8 mouse cellular contexts compared by ENCODE assay signal in the genomic region with DNA sequence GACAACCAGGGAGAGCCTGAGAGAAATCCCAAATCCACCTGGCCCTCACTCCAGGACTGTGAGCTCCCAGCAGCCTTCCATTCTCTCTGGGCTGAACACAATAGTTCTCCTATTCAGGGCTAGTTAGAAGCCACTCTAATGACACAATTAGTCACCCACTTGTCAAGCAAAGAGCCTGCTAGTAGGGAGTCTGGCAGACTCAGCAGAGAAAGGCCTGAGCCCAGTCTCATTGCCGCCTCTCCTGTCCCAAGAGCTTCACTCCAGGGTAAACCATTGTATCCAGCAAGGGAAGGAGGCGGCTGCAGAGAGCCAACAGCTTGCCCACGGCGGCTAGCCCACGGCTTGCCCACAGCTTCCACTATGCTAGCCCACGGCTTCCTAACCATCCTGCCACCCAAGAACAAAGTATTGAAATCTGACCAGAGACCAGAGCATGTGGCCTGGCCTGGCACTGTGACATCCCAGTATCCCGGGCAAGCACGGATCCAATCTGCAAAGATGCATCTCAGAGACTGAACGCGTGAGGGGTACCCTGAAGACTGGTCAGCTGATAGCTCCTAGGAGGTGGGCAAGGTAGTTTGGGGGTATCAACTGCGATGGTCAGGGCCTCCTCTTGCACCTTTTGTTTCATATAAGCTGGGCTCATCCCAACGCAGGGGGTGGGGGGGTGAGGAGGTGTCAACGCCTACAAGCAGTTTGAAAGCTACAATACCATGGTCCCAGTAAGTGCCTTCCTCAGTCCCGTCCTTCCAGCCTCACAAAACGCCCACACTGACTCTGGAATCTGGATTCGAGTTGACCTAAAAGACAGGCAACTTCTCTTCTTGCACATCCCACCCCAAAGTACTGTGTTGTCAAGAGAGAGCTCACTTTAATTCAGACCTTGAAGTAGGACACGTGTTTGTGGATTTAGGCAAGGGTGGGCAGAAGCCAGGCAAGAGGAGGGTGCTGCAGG. TPM values are rescaled to one million over a fixed set of nuclear protein-coding genes. Genes with fewer than 3 reads are reported as not detected.
DNase-seq lines count a peak whose midpoint lies in the region; ATAC-seq and TF ChIP-seq lines count a peak whose summit lies in the region.

No protein-coding gene starts in this region.

- ATAC-seq in midbrain, embryonic 13.5 days: peak; percentile 28; the same call in 1 of the 2 replicates

- H3K4me3 ChIP-seq in gastrocnemius, adult 2 months: peak overlapping the region; percentile 86
- H3K4me3 ChIP-seq in ES-E14 (ENCODE audit: insufficient read depth in 1 of 2, low read depth in 1 of 2, low read length in 2 of 2, poor library complexity in 1 of 2, severe bottlenecking in 1 of 2): peak overlapping the region; percentile 75 to 79
- H3K4me3 ChIP-seq in hindbrain, embryonic 10.5 days: peak overlapping the region; percentile 85
- peak overlapping the region; percentile 69 for H3K4me3 ChIP-seq in midbrain, embryonic 13.5 days (replicated peaks)

- DNase-seq in gastrocnemius, adult 2 months: no peak
- no peak for DNase-seq in gastrocnemius, adult 18-20 months (ENCODE audit: low spot score)
- no peak for DNase-seq in ES-E14 (ENCODE audit: low read depth, low spot score)
- peak; percentile 41 for DNase-seq in hindbrain, embryonic 10.5 days (ENCODE audit: low spot score)
- no peak for DNase-seq in gastrocnemius, adult 8-10 months (ENCODE audit: low spot score in 2 of 2)
- DNase-seq in left cerebral cortex, postnatal 36 days (ENCODE audit: low spot score in 2 of 2): no peak
- DNase-seq in frontal cortex, postnatal 36 days (ENCODE audit: low spot score in 2 of 2): no peak

- H3K27me3 ChIP-seq in hindbrain, embryonic 10.5 days (ENCODE audit: insufficient read depth, poor library complexity, severe bottlenecking): no peaks in the 10 kb centered on the region
- H3K27me3 ChIP-seq in midbrain, embryonic 13.5 days: no peaks in the 10 kb centered on the region

- TF ChIP-seq CTCF in gastrocnemius, adult 2 months (IDR thresholded peaks at IDR 0.05): no peak

- in situ Hi-C loops in ES-E14 (cut with MboI; ENCODE audit: low sequenced_read_pairs in 2 of 2, unreplicated experiment in 2 of 2): no loop called here

- peak overlapping the region; percentile 91 for H3K27ac ChIP-seq in gastrocnemius, adult 2 months
- H3K27ac ChIP-seq in ES-E14 (ENCODE audit: insufficient read depth, low read depth, low read length, poor library complexity, severe bottlenecking): no peak overlapping the region
- peak overlapping the region; percentile 94 for H3K27ac ChIP-seq in hindbrain, embryonic 10.5 days
- peak overlapping the region; percentile 83 for H3K27ac ChIP-seq in midbrain, embryonic 13.5 days

- H3K4me2 ChIP-seq in midbrain, embryonic 13.5 days (replicated peaks): peak overlapping the region; percentile 86

- 13% methylated on average over 17 of the region's 17 CpGs for WGBS in hindbrain, embryonic 10.5 days
- WGBS in midbrain, embryonic 13.5 days: 11% methylated on average over 17 of the region's 17 CpGs

- peak overlapping the region; percentile 73 for H3K9ac ChIP-seq in ES-E14 (ENCODE audit: insufficient read depth, low read depth, low read length, poor library complexity, severe bottlenecking)
- H3K9ac ChIP-seq in midbrain, embryonic 13.5 days (replicated peaks): peak overlapping the region; percentile 85

- H3K9me3 ChIP-seq in ES-E14 (ENCODE audit: control insufficient read depth, insufficient read depth, low read depth, low read length): no peaks in the 10 kb centered on the region
- no peaks in the 10 kb centered on the region for H3K9me3 ChIP-seq in hindbrain, embryonic 10.5 days
- H3K9me3 ChIP-seq in midbrain, embryonic 13.5 days: no peaks in the 10 kb centered on the region

- no peaks in the 10 kb centered on the region for H3K36me3 ChIP-seq in ES-E14 (ENCODE audit: control insufficient read depth, insufficient read depth, low read length, poor library complexity, severe bottlenecking)
- H3K36me3 ChIP-seq in hindbrain, embryonic 10.5 days: peaks cover 14% of the 10 kb centered on the region
- peaks cover 8% of the 10 kb centered on the region; the same call in 1 of the 2 replicates for H3K36me3 ChIP-seq in midbrain, embryonic 13.5 days

- intact Hi-C loops in gastrocnemius, adult 2 months (cut with DNase I): no loop called here
- intact Hi-C loops in left cerebral cortex, postnatal 36 days (cut with DNase I): no loop called here

- H3K4me1 ChIP-seq in ES-E14 (ENCODE audit: control insufficient read depth in 2 of 2, insufficient read depth in 2 of 2, low read length in 2 of 2, poor library complexity in 1 of 2): peaks cover 0 to 15% of the 10 kb centered on the region in 2 experiments; a peak in 2 of 4 replicates
- peaks cover 61% of the 10 kb centered on the region for H3K4me1 ChIP-seq in hindbrain, embryonic 10.5 days (replicated peaks)
- peaks cover 40% of the 10 kb centered on the region for H3K4me1 ChIP-seq in midbrain, embryonic 13.5 days (replicated peaks)

TF ChIP-seq in ES-E14, 5 proteins besides CTCF, POLR2A, EP300 and RAD21:
- TF ChIP-seq ZNF384 (IDR thresholded peaks at IDR 0.05; ENCODE audit: low read depth, low read length): no peak
- TF ChIP-seq ZC3H11A (IDR thresholded peaks at IDR 0.05; ENCODE audit: borderline replicate concordance, low read depth, low read length): no peak
- no peak for TF ChIP-seq HCFC1 (IDR thresholded peaks at IDR 0.05; ENCODE audit: borderline replicate concordance, insufficient read depth, low read length)
- no peak for TF ChIP-seq CHD2 (IDR thresholded peaks at IDR 0.05; ENCODE audit: low read depth, low read length)
- TF ChIP-seq MAFK (IDR thresholded peaks at IDR 0.05; ENCODE audit: insufficient read depth, low read depth, low read length): no peak

RNA-seq across cellular contexts. Expression of a gene that starts 1.0 kb away (rescaled TPM):
- total RNA-seq in gastrocnemius, adult 2 months (2021): 10 to 100 TPM in 1 of 2 experiments, 1 to 10 TPM in 1; 6.7 to 12.7 TPM
- total RNA-seq in gastrocnemius, adult 18-20 months (2021): 1 to 10 TPM; 5.2 to 8.2 TPM
- total RNA-seq in ES-E14 (2012; rRNA removed): 5.8 and 9.4 TPM in 2 replicates
- polyA plus RNA-seq in hindbrain, embryonic 10.5 days (2016; fragmentation: Nextera tagmentation; extraction: Ambion mirVana): 30.6 and 71.7 TPM in 2 replicates
- polyA plus RNA-seq in midbrain, embryonic 13.5 days (2015; fragmentation: Nextera tagmentation; extraction: Ambion mirVana): 32.5 and 40.4 TPM in 2 replicates
- 1 to 10 TPM; 5.4 to 9.4 (median 8.1) TPM for total RNA-seq in gastrocnemius, adult 8-10 months (2022)
- 10 to 100 TPM; 15.4 to 18.3 TPM for total RNA-seq in left cerebral cortex, postnatal 36 days (2021)

RNA-seq across cellular contexts. Expression of a gene that starts 16.3 kb away (rescaled TPM):
- total RNA-seq in gastrocnemius, adult 2 months (2021): 10 to 100 TPM; 35.4 to 42.9 TPM
- total RNA-seq in gastrocnemius, adult 18-20 months (2021): 10 to 100 TPM; 40.1 to 41.4 TPM
- 34.4 and 36.6 TPM in 2 replicates for total RNA-seq in ES-E14 (2012; rRNA removed)
- polyA plus RNA-seq in hindbrain, embryonic 10.5 days (2016; fragmentation: Nextera tagmentation; extraction: Ambion mirVana): 61.4 and 62.3 TPM in 2 replicates
- 79.0 and 80.0 TPM in 2 replicates for polyA plus RNA-seq in midbrain, embryonic 13.5 days (2015; fragmentation: Nextera tagmentation; extraction: Ambion mirVana)
- total RNA-seq in gastrocnemius, adult 8-10 months (2022): 10 to 100 TPM; 44.9 to 48.8 (median 45.4) TPM
- 10 to 100 TPM; 24.4 to 29.5 TPM for total RNA-seq in left cerebral cortex, postnatal 36 days (2021)

RNA-seq across cellular contexts. Expression of a gene that starts 16.4 kb away (rescaled TPM):
- 10 to 100 TPM; 21.7 to 30.4 TPM for total RNA-seq in gastrocnemius, adult 2 months (2021)
- 10 to 100 TPM; 18.4 to 28.1 TPM for total RNA-seq in gastrocnemius, adult 18-20 months (2021)
- 78.1 and 80.8 TPM in 2 replicates for total RNA-seq in ES-E14 (2012; rRNA removed)
- 93.4 and 96.9 TPM in 2 replicates for polyA plus RNA-seq in hindbrain, embryonic 10.5 days (2016; fragmentation: Nextera tagmentation; extraction: Ambion mirVana)
- 78.7 and 84.0 TPM in 2 replicates for polyA plus RNA-seq in midbrain, embryonic 13.5 days (2015; fragmentation: Nextera tagmentation; extraction: Ambion mirVana)
- 10 to 100 TPM; 17.7 to 27.2 (median 21.4) TPM for total RNA-seq in gastrocnemius, adult 8-10 months (2022)
- total RNA-seq in left cerebral cortex, postnatal 36 days (2021): 10 to 100 TPM; 28.4 to 29.1 TPM

RNA-seq across cellular contexts. Expression of a gene that starts 25.4 kb away (rescaled TPM):
- 10 to 100 TPM; 21.5 to 23.9 TPM for total RNA-seq in gastrocnemius, adult 2 months (2021)
- total RNA-seq in gastrocnemius, adult 18-20 months (2021): 10 to 100 TPM; 19.1 to 26.2 TPM
- total RNA-seq in ES-E14 (2012; rRNA removed): 21.5 and 26.5 TPM in 2 replicates
- polyA plus RNA-seq in hindbrain, embryonic 10.5 days (2016; fragmentation: Nextera tagmentation; extraction: Ambion mirVana): 25.6 and 27.5 TPM in 2 replicates
- 48.3 and 48.8 TPM in 2 replicates for polyA plus RNA-seq in midbrain, embryonic 13.5 days (2015; fragmentation: Nextera tagmentation; extraction: Ambion mirVana)
- total RNA-seq in gastrocnemius, adult 8-10 months (2022): 10 to 100 TPM; 21.7 to 23.9 (median 22.7) TPM
- 10 to 100 TPM; 33.2 to 41.6 TPM for total RNA-seq in left cerebral cortex, postnatal 36 days (2021)

RNA-seq across cellular contexts. Expression of a gene that starts 26.1 kb away (rescaled TPM):
- 10 to 100 TPM; 81.8 to 84.8 TPM for total RNA-seq in gastrocnemius, adult 2 months (2021)
- total RNA-seq in gastrocnemius, adult 18-20 months (2021): 10 to 100 TPM; 68.0 to 72.0 TPM
- total RNA-seq in ES-E14 (2012; rRNA removed): 361 and 367 TPM in 2 replicates
- 818 and 839 TPM in 2 replicates for polyA plus RNA-seq in hindbrain, embryonic 10.5 days (2016; fragmentation: Nextera tagmentation; extraction: Ambion mirVana)
- polyA plus RNA-seq in midbrain, embryonic 13.5 days (2015; fragmentation: Nextera tagmentation; extraction: Ambion mirVana): 648 and 659 TPM in 2 replicates
- total RNA-seq in gastrocnemius, adult 8-10 months (2022): 10 to 100 TPM; 63.8 to 81.3 (median 70.7) TPM
- 100 to 1,000 TPM; 137 to 155 TPM for total RNA-seq in left cerebral cortex, postnatal 36 days (2021)
